25 mouse cellular contexts compared by ENCODE assay signal in the genomic region with DNA sequence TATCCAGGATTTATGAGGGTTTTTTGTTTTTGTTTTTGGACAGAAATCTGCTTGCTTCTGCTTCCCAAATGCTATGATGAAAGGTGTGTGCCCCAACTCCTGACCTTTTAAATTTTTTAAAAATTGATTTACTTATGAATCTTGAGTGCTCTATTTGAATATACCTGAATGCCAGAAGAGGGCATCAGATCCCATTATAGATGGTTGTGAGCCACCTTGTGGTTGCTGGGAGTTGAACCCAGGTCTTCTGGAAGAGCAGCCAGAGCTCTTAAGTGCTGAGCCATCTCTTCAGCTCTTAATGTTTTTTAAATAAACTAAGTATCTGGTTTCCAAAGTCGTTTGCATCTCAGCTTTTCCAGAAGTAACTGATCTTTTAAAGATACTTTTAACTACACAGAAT. TPM values are rescaled to one million over a fixed set of nuclear protein-coding genes. Genes with fewer than 3 reads are reported as not detected.
DNase-seq lines count a peak whose midpoint lies in the region; ATAC-seq and TF ChIP-seq lines count a peak whose summit lies in the region.
"Had no signal": no experiment of that assay in that cellular context is flagged by ENCODE, and none has a peak within 500 bp of the region (broad histone marks: within the 10 kb centered on the region; RNA-seq: fewer than 3 reads in every experiment).

No protein-coding gene starts in this region.

- peak; percentile 23 for TF ChIP-seq CTCF in gastrocnemius, adult 2 months (IDR thresholded peaks at IDR 0.05)
- TF ChIP-seq CTCF in liver, embryonic 14.5 days (IDR thresholded peaks at IDR 0.05; ENCODE audit: low read depth), result 0 out of 2 replicates have a peak, but pooled peaks have one; percentile 16
- TF ChIP-seq CTCF in ES-Bruce4 (IDR thresholded peaks at IDR 0.05; ENCODE audit: low read depth, low read length), result peak; percentile 19

- no peak for TF ChIP-seq POLR2A in ES-Bruce4 (IDR thresholded peaks at IDR 0.05; ENCODE audit: insufficient read depth, low read length)

- no peak for ATAC-seq in liver, embryonic 14.5 days (ENCODE audit: insufficient read depth)
- no peak for ATAC-seq in liver, embryonic 12.5 days
- ATAC-seq: forebrain, embryonic 16.5 days; intestine, postnatal 0 days had no signal

- H3K9me3 ChIP-seq in liver, embryonic 14.5 days (ENCODE audit: control insufficient read depth, low read length), result no peaks in the 10 kb centered on the region
- no peaks in the 10 kb centered on the region for H3K9me3 ChIP-seq in liver, embryonic 12.5 days (replicated peaks)
- H3K9me3 ChIP-seq in ES-Bruce4 (replicated peaks; ENCODE audit: control insufficient read depth, insufficient read depth, low read length, poor library complexity, severe bottlenecking), result no peaks in the 10 kb centered on the region
- H3K9me3 ChIP-seq: forebrain, embryonic 10.5 days; G1E; hindbrain, embryonic 15.5 days; limb, embryonic 10.5 days; midbrain, embryonic 12.5 days had no signal

- intact Hi-C loops in gastrocnemius, adult 2 months (cut with DNase I), result loop anchor here (5.0 kb wide), 1 partner anchor 46 kb away; no protein-coding TSS in a partner anchor

- H3K36me3 ChIP-seq in liver, embryonic 14.5 days (replicated peaks; ENCODE audit: control insufficient read depth, insufficient read depth, low read depth), result no peaks in the 10 kb centered on the region
- H3K36me3 ChIP-seq in liver, embryonic 12.5 days, result no peaks in the 10 kb centered on the region
- H3K36me3 ChIP-seq in ES-Bruce4 (ENCODE audit: control insufficient read depth, insufficient read depth, low read length, poor library complexity, severe bottlenecking), result no peaks in the 10 kb centered on the region
- H3K36me3 ChIP-seq: forebrain, embryonic 10.5 days; G1E; hindbrain, embryonic 15.5 days; limb, embryonic 10.5 days; midbrain, embryonic 12.5 days had no signal

- H3K27me3 ChIP-seq in liver, embryonic 14.5 days (ENCODE audit: control insufficient read depth, insufficient read depth, low read length), result no peaks in the 10 kb centered on the region
- no peaks in the 10 kb centered on the region; the same call in 1 of the 2 replicates for H3K27me3 ChIP-seq in liver, embryonic 12.5 days (replicated peaks)
- H3K27me3 ChIP-seq in ES-Bruce4 (ENCODE audit: control insufficient read depth, insufficient read depth, low read length, poor library complexity, severe bottlenecking), result no peaks in the 10 kb centered on the region
- H3K27me3 ChIP-seq: hindbrain, embryonic 15.5 days; midbrain, embryonic 12.5 days had no signal

- peak overlapping the region; percentile 88 for H3K27ac ChIP-seq in gastrocnemius, adult 2 months
- H3K27ac ChIP-seq in liver, embryonic 14.5 days, result no peak overlapping the region
- no peak overlapping the region for H3K27ac ChIP-seq in liver, embryonic 12.5 days
- H3K27ac ChIP-seq in ES-Bruce4 (ENCODE audit: insufficient read depth, low read length), result no peak overlapping the region
- H3K27ac ChIP-seq: forebrain, embryonic 10.5 days; hindbrain, embryonic 15.5 days; limb, embryonic 10.5 days; midbrain, embryonic 12.5 days had no signal

- H3K4me2 ChIP-seq in liver, embryonic 14.5 days (ENCODE audit: low read depth), result no peak overlapping the region
- no peak overlapping the region for H3K4me2 ChIP-seq in liver, embryonic 12.5 days
- H3K4me2 ChIP-seq: heart, embryonic 11.5 days; hindbrain, embryonic 15.5 days; midbrain, embryonic 12.5 days had no signal

- H3K9ac ChIP-seq in liver, embryonic 14.5 days (replicated peaks), result no peak overlapping the region
- H3K9ac ChIP-seq in liver, embryonic 12.5 days, result no peak overlapping the region
- H3K9ac ChIP-seq in ES-Bruce4 (ENCODE audit: low read depth, poor library complexity, severe bottlenecking), result no peak overlapping the region
- H3K9ac ChIP-seq: hindbrain, embryonic 15.5 days; midbrain, embryonic 12.5 days had no signal

- DNase-seq in gastrocnemius, adult 2 months, result no peak
- no peak for DNase-seq in gastrocnemius, adult 18-20 months (ENCODE audit: low spot score)
- no peak for DNase-seq in liver, embryonic 14.5 days (ENCODE audit: low read depth in 3 of 3, low spot score in 3 of 3)
- DNase-seq in induced T-regulatory cell, adult 2 months (ENCODE audit: low read depth), result peak; percentile 16
- no peak for DNase-seq in cerebellum, postnatal 4 days (ENCODE audit: low spot score in 2 of 2)
- no peak for DNase-seq in ovary, postnatal 14 days (ENCODE audit: low spot score)
- DNase-seq: adrenal gland, postnatal 25 days; B cell, adult 2 months; cerebellum, adult 11 months; cerebellum, postnatal 10 days; kidney, postnatal 4 days; liver; lung, adult 2 months; lung, postnatal 14 days; right cerebral cortex, postnatal 14 days had no signal

- no peak for TF ChIP-seq EP300 in liver, embryonic 14.5 days (IDR thresholded peaks at IDR 0.05; ENCODE audit: low read depth)
- TF ChIP-seq EP300 in ES-Bruce4 (IDR thresholded peaks at IDR 0.05; ENCODE audit: insufficient read depth, low read depth, low read length), result no peak

- 25% methylated on average over 1 of the region's 1 CpGs for WGBS in liver, embryonic 14.5 days (ENCODE audit: insufficient replicate concordance)
- 26% methylated on average over 1 of the region's 1 CpGs for WGBS in liver, embryonic 12.5 days (ENCODE audit: insufficient replicate concordance)

- H3K4me3 ChIP-seq in gastrocnemius, adult 2 months, result no peak overlapping the region
- no peak overlapping the region for H3K4me3 ChIP-seq in liver, embryonic 14.5 days (ENCODE audit: insufficient read depth in 1 of 2, low read depth in 2 of 2, low read length in 2 of 2)
- H3K4me3 ChIP-seq in liver, embryonic 12.5 days, result no peak overlapping the region
- H3K4me3 ChIP-seq in ES-Bruce4 (ENCODE audit: low read depth, low read length), result no peak overlapping the region
- H3K4me3 ChIP-seq: forebrain, embryonic 10.5 days; hindbrain, embryonic 15.5 days; limb, embryonic 10.5 days; midbrain, embryonic 12.5 days had no signal

- H3K4me1 ChIP-seq in liver, embryonic 14.5 days (replicated peaks; ENCODE audit: control insufficient read depth in 2 of 2, insufficient read depth in 2 of 2, low read length in 1 of 2), result no peaks in the 10 kb centered on the region
- H3K4me1 ChIP-seq in liver, embryonic 12.5 days, result no peaks in the 10 kb centered on the region
- H3K4me1 ChIP-seq in ES-Bruce4 (ENCODE audit: control insufficient read depth, insufficient read depth, low read length), result peaks cover 6% of the 10 kb centered on the region

RNA-seq across cellular contexts. Expression of gene Mkln1, which starts 30.0 kb away (rescaled TPM):
- 100 to 1,000 TPM; 151 to 170 TPM for total RNA-seq in gastrocnemius, adult 2 months (2021)
- 100 to 1,000 TPM; 142 to 160 TPM for total RNA-seq in gastrocnemius, adult 18-20 months (2021)
- polyA plus RNA-seq in liver, embryonic 14.5 days (2012; rRNA removed), result 21.3 and 39.4 TPM in 2 replicates
- polyA plus RNA-seq in liver, embryonic 14.5 days (2014; fragmentation: Nextera tagmentation; extraction: Ambion mirVana), result 133 and 138 TPM in 2 replicates
- polyA plus RNA-seq in liver, embryonic 12.5 days (2016; fragmentation: Nextera tagmentation; extraction: Ambion mirVana), result 175 and 177 TPM in 2 replicates
- polyA plus RNA-seq in ES-Bruce4 (2011; ENCODE audit: insufficient read depth, insufficient read length, low read depth, missing spikeins), result 143 and 153 TPM in 2 replicates
